Mouse (Mus musculus): ENCODE measurements at regions not wholly inside any gene's neighbourhood (a gene's known extent, or its start where the extent isn't known, plus 50 kb on each side); places are given as distances from the start of the nearest gene placed in this dataset.

DNA sequence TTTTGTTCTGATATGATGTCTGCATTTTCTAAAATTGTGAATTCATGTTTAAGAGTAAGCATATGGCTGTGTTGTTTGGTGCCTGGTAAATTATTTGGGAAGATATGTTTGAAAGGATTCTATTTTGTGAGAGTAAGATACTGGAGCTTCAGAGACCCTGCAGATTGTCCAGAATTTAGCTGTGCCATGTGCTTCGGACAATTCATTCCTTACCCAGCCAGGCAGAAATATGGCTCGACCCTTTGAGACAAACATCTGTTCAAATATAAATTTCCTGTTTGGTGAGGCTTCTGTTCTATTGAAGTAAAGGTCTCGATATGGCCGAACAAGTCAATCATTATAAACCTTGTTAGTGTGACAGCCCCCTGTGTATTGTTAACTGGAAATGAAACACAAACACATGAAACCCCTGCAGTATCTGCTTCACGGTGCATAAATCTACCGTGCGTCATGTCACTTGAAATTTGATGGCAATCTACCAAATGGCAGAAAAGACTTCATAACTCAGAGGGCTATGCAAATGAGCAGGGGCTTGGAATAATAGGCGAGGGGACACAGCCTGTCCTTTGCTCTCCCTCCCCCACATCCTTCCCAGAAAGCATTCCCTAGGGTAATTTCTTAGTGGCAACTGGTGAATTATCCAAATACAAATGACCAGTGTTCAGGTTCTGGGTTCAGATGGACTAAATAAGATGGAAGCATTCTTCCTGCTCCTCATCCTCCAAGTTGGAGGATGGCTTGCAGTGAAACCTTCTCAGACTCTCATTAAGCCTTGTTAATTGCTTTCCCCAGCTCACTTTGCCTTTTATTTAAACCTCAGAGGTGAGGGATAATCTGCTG is 61.8 kb downstream of the Adcyap1 start:
- in situ Hi-C loops (cut with MboI, MseI), result no loop called here

DNA sequence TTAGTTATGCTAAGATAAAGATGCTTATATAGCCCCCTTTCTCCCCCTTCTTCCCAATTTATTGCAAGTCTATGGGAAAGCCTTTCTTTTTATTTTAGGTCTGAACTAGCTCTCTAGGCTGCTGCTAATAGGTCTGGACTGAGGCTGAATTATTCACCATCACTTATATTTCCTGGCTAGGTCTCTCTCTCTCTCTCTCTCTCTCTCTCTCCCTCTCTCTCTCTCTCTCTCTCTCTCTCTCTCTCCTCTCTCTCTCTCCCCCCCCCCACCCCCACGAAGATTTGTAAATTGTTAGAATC is 62.3 kb downstream of the Adcyap1 start:
- in situ Hi-C loops (cut with MboI, MseI), result no loop called here

- in situ Hi-C loops (cut with MboI, MseI), result loop anchor here (5.0 kb wide), 1 partner anchor 59 kb away; no protein-coding TSS in a partner anchor
Observed at GRCm38 (mm10) chr17:93306121-93306520, 107.3 kb downstream of the Adcyap1 start.

DNA sequence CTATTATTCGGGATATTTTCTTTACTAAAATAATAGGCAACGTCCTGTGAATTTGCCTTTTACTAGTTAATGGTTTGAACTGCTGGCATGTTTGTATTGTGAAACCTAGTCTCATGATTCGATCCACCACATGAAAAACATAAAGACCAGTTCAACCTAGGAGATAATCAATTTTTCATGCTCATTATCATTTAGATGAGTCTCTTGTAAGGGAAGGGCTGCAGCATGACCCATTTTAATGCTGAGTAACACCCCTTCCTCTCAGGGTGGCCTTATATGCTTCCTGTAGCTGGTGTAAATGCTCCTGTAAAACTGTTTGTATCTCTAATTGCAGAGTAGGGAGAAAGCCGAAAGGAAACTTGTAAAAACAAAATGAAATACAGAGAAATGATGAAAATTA is 113.3 kb downstream of the Adcyap1 start:
- in situ Hi-C loops (cut with MboI, MseI), result no loop called here

- in situ Hi-C loops (cut with MboI, MseI), result no loop called here
Observed at GRCm38 (mm10) chr17:93312640-93313309, 114.0 kb downstream of the Adcyap1 start.

- in situ Hi-C loops (cut with MboI, MseI), result no loop called here
Observed at GRCm38 (mm10) chr17:93313310-93313688, 114.5 kb downstream of the Adcyap1 start.

DNA sequence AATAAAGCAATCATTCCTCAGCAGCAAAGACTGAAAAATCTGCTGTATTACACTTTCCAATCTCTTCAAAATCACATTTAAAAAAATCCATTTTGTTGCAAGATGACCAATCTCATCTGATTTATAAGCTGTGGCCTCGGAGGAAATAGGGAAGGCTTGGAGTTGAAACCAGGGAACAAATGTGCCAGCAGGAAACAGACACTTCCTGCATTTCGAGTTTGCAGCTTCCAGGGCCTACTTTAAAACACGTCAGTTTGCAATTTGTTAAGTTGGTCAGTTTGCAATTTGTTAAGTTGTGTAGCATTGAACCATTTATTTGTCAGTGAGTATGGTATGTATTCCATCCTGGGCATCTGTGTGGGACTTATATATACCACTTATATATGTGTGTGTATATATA is 115.3 kb downstream of the Adcyap1 start:
- in situ Hi-C loops (cut with MboI, MseI), result no loop called here

DNA sequence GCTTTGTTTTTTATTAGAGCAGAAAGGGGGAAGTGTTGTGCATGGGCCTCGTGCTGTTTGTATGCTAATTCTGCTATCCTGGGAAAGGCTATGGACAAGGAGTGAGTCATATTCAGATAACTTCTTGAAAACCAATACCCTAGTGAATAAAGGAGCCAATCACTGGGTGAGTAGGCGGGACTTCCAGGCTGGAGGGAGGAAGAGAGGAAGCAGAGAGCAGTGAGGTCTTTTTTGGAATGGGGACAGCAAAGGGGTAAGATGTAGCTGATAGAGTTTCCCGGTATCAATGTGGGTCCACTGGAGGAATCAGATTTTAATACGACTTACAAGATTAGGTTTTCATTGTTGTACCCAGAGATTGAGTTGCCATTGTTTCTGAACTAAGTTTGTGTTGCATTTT is 122.7 kb downstream of the Adcyap1 start:
- in situ Hi-C loops (cut with MboI, MseI), result no loop called here

- in situ Hi-C loops (cut with MboI, MseI), result no loop called here
Observed at GRCm38 (mm10) chr17:93337576-93337975, 138.8 kb downstream of the Adcyap1 start.

DNA sequence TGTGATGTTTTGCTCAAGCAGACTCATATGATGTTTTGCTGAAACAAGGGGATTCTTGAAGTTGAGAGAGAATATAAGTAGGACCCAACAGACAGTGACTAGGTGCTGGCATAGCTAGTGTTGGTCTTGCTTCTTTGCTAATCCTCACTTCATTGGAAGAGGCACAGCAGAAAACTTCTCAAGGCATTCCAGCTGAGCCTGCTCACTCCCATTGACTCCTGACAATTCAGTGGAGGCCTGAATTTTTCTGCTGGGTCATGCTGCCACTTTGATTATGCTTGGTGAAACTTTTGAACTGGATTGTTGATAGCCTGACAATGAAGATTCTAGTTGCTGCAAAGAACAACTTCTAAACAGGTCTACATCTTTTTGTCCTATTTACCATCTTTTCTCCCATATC is 156.4 kb downstream of the Adcyap1 start:
- in situ Hi-C loops (cut with MboI, MseI), result no loop called here

- in situ Hi-C loops (cut with MboI, MseI), result no loop called here
Observed at GRCm38 (mm10) chr17:93362926-93363325, 164.1 kb downstream of the Adcyap1 start.

DNA sequence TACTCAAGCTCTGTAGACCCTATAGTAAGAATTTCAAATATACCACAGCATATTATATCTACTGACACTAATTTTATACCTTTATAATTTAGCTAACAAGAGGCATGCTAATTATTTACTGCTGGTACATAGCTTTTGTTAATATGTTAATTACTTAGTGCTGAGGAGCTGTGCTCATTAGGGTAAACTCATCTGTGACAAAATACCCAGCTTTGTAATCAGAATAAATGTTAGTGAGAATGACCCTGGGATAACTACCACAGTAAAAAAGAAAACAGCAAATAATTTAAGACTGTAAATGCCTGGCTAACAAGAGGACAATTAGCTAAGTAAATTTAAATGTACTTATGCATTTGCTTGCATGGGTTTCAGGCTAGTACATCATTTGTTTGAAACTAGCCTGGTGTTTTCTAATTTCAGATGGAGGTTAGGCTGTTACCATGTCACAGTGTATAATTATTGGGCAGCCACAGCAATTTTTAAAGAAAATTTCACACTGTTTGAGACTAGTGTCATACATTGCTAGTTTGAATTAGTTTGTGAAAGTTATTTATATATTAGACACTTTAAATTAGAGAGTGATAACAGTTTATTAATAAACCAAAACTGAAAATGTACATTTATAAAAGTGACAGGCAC is 178.8 kb downstream of the Adcyap1 start:
- in situ Hi-C loops (cut with MboI, MseI), result no loop called here

DNA sequence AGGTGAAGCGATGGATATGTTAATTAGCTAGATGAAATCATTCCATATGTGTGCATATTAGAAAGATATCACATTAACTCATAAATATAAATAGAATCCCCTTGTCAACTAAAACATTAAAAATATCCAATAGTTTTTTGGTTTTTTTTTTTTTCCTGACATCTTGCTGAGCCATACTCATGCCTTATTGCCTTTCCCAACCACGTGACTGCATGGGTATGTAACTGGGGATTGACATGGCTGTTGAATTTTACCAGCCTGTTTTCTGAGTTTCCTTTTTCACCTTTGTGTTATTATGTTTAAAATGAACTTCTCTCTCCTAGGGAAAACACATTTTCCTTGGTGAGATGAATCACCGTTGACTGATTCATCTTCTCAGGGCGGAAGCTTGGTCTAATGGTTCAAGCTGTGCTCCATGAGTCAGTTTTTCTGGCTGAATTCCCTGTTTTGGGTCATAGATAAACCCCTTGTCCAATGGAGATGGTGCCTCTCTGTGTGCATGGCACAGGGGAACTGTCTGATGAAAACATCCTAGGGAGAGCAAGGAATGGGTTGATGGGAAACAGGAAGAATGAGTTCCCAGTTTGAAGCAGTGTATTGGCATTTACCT is 181.1 kb downstream of the Adcyap1 start:
- in situ Hi-C loops (cut with MboI, MseI), result no loop called here

GRCm38 (mm10) chr17:93390256-93390655 is 191.4 kb downstream of the Adcyap1 start:
- in situ Hi-C loops (cut with MboI, MseI), result no loop called here

DNA sequence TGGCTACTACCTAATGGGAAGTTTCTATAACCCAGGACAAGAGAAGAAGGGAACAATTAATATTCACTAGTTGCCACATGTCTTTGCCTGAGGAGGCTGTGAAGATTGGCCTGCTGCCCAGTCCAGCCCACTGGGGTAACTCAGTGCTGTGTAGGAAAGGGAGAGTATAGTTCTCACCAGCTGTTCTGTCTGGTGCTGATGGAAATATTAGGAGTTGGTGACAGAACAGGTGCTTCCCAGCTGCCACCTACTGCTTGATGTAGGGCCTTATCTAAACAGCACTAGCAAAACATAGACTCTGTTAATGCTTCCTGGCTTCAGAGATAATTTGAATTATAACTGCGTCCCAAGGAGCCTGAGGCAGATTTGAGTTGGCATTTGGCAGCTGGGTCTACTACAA is 210.5 kb downstream of the Adcyap1 start:
- in situ Hi-C loops (cut with MboI, MseI), result no loop called here
